Mouse (Mus musculus): Measurements from ENCODE around the gene Myo1f.
A peak's percentile ranks its signal among the peaks of the same experiment; 100 is the strongest.

The Myo1f gene

DNA sequence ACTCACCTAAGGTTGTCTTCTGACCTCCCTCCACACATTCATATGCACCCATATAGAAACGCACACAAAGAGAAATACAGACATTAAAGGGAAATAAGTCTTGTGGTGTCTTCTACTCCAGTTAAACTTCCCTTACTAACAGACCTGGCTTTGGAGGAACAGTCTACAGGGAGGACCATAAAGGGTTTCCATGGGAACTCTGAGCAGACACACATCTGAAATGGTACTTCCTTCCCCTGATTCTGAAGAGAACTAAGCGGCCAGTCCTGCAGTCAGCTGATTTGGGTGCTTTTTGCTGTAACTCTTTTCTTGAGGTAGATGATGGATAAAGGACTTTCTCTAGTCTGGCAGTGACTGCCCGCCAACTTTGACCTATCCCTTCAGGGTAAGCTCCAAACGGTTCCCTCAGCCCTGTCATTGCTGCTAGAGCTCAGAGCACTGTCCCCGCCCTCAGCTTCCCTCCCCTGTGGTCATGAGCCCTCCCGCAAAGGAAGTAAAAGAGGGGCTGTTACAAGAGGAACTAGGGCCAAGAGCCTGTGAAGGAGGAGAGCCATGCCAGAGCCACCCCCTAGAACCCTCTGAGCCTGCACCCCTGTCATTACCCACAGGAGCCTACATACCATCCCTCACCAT, at the start of gene Myo1f:
Myo1f (plus strand) TSS at position 485 of the 633 bp plus-strand sequence.
- DNase-seq = peak; percentile 37

DNA sequence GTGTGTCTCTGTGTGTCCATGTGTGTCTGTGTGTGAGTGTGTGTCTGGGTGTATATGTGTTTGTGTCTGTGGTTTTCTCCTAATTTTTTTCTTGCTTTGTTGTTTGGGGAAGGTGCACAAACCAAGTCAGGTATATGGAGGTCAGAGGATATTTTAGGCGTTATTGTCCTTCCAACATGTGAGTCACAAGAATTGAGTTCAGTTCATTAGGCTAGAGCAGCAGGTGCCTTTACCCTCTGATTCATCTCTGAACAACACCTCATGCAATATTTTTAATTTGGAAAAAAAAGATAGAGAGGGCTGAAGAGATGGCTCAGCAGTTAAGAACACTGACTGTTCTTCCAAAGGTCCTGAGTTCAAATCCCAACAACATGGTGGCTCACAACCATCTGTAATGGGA, 47.1 kb upstream of the Myo1f start:
- no peak for DNase-seq

DNA sequence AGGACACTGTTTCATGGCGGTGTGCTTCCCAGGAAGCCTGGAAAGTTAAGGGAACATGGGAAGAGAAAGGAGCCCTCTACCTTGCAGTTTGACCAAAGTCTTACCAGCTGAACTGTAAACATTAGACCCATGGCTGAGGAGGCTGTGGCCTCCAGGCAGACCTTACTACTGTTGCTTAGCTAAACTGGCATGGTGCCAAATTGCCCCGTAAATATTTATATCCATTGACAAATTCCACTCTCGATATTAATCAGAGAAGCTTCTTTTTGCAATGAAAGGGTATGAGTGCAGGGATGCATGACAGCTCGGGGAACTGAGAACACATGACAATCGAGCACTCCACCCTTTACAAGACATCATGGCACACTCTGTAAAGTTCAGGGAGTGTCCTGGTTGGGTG, 45.3 kb upstream of the Myo1f start:
- DNase-seq = no peak

DNA sequence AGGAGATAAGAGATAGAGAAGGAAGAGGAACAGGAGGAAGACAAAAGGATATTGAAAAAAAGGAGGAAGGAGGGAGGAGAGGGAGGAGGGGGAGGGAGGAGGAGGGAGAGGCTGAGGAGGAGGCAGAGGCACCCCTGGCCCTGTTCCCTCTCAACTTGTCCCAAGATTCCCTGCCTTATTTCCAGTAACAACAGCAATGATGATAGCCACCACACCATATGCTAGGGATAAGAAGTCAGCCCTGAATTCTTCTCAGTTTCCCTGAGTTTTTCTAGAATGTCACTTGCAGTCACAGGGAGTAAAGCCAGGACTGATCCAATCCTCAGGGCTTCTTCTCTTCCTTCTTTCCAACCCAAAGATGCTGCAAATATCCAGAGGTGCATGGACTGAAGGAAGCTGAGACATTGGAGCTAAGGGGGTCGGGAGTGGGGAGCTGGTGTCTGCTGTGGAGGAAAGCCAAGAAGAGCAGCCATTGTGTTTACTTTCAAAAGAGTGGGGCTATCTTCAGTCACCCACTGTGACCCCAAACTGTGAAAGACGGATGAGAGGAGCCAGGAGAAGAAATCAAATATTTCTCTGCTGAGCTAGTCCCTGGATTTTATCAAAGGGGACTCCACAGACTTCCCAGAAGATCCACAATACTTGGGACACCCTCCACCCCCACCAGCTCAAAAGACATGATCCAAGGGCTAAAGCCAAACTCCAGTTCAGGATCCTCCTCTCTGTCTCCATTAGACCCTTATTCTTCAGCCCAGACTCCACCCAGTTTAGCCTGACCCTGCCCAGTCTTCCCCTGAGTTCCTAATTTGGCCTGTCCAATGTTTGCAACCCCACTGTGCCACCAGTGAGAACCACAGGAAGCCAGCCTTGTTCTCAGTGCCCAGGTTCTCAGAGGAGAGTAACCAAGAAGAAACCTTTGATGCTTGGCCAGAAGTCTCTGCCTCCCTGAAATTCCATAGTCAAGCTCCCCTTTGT, 42.8 kb upstream of the Myo1f start:
- DNase-seq = no peak

DNA sequence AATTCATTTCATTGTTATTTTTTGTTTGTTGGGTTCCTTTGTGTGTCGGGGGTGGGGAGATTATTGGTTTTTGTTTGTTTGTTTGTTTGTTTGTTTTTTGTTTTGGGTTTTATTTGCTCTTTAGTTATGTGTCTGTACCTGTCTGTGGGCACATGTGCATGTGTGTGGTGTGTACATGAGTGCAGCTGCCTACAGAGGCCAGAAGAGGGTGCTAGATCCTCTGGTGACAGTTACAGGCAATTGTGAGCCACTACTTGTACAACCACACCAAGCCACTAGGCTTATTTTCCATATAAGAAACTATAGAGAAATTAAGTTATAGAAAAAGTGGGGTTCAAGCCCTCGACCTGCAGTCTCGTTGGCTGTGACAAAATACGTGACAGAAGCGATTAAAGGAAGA, 41.6 kb upstream of the Myo1f start:
- DNase-seq = no peak

DNA sequence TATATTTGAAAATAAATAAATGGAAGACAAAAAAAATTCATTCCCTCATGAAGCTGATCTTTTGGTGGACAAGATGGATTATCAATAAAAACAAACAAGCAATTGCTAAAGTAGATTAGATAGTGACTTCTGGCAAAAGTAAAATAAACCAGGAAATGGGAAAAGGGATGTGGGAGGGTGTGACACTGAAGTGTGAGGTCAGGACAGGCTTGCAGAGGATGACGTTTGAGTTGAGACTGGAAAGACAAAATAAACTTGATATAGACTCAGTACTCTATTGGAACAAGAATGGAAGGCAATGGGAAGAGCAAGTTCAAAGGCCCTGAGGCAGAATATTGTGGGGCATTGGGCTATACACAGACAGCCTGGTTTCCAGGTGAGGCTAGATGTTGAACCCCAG, 35.1 kb upstream of the Myo1f start:
- no peak for DNase-seq

DNA sequence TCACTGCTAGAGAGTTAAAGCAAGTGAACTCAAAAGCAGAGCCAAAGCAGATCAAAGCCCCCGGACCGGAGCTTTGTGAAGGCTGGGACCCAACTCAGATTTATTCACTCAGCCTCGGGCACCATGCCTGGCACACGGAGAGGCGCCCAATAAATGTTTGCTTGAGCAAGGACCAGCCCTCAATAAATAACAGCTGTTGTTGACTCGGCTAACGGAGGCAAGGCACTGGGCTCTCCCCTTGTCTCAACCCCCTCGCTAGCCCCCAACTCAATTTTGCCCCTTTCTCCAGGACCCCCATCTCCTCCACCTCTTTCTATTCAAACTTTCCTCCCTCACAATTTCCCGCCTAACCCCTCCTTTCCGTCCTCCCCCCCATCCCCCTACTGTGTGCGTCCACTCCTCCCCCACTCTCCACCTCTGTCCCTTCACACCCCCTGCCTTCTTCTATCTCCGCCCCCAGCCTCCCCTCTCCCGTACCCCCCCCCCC, 32.0 kb upstream of the Myo1f start:
- no peak for DNase-seq

DNA sequence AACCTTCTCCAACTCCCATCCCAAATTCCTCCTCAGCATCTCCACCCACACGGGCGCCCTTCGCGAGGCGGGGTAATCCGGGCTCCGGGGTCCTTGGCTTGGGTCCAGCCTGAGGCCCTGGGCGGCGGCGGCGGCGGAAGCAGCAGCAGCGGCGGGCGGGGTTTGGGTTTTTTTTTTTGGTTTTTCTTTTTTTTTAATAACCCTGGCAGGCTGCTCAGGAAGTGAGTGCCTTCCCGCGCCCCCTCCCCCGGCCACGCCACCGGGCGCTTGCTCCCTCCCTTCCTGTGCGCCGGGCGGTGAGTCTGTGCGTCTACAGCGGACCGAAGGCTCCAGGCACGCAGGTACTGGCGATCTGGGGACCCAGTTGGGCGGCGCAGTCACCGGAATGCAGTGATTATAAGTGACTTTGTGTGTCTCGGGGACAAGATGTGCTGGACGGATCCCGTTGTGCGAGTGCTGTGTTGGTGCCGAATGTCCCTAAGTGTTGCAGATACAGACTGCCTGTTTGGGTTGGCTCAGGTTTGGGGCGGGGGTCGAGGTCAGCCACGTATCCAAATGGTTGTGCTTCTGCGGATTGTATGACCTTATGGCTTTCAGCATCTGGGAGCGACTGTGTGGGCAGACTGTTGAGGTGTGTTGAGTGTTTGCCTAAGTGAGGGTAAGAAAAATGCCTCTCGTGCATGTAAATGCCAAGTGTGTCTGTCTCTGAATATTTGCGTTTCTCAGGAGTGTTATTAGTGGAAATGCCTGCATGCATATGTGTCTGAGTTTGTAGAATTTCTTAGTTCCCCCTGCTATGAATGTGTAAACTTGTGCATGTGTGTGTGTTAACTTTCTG, 31.4 kb upstream of the Myo1f start, which contains the start of gene Adamts10:
Adamts10 (plus strand) TSS at position 287 of the 838 bp plus-strand sequence.
- peak; percentile 71 for DNase-seq

DNA sequence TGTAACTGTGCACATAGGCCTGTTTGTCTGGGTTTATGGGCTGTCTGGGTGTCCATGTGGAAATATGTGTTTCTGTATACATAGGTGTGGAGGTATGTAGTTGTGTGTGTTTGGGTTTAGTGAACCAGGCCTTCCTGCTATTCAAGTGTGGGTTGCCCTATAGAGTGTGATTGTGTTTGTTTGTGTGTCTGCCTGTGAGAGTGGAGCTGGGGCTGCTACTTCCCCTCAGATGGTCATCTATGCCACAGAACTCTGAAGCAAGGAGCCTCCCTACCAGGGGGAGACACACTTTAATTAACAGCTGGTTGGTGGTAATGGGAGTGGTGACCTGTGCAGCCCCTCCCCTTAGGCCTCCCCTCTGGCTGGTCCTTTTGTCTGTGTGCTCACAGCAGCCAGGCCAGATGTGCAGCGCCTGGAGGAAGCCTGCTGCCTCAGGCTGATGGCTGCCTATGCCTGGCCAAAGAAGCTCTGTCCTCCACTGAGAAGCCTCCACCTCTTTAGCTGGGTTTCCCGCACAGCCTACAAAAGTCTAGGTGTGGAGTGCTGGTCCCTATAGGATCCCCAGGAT, 30.6 kb upstream of the Myo1f start:
- DNase-seq = peak; percentile 23

DNA sequence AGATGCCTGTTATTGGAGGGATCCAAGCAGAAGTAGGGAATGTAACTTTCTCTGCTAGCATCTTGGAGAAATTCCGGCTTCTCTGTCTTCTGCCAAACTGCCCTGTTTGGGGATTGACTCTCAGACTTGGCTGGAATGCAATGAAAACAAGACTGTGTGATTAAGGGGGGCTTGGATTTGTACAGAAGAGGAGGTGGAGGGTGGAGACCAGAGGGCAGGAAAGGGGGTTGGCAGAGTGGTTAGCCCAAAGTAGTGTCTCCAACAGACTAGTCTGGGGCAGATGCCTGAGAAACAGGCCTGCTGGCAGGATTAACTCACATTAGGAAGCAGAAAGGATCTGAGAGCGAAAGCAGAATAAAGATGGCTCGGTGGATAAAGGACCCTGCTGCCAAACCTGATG, 29.0 kb upstream of the Myo1f start:
- no peak for DNase-seq

DNA sequence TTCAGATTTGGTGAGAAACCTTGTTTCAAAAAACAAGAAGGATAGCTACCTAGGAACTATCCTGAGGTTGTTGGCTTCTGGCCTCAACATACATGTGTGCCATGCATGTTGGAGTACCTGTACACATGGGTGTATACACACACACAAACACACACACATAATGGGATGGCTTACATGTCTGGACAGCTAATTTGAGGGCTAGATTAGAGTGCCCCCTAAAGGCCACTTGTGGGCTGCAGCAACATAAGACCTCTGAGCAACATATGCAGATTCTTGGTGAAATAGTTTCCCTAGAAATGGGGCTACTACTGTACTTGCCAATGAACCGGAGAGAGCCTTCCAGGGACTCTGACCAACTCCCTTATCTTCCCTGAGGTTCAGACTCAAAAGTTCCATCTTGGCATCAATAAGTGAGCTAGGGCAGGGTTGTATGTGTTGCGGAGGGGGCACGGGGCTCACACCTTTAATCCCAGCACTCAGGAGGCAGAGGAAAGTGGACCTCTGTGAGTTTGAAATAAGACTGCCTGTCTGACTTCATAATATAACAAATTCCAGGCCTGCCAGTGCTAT, 16.3 kb upstream of the Myo1f start:
- DNase-seq = peak; percentile 42

DNA sequence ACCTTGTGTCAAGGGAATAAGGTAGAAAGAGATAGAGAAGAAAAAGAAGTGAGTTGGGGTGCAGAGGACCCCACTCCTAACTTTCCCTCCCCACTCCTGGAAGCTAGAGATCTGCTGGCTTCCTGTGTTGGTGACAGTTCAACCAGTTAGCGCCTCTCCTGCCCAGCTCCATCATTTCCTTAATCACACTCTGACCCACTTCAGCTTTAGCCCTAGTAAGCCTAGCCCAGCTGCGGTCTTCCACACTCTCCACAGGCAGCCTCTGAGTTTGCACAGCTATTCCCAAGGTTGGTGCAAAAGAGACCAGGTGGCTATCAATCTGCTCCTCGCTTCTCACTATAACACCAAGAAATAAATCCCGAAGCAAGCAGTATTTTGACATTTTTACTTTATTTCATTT, 15.6 kb upstream of the Myo1f start:
- DNase-seq = no peak

DNA sequence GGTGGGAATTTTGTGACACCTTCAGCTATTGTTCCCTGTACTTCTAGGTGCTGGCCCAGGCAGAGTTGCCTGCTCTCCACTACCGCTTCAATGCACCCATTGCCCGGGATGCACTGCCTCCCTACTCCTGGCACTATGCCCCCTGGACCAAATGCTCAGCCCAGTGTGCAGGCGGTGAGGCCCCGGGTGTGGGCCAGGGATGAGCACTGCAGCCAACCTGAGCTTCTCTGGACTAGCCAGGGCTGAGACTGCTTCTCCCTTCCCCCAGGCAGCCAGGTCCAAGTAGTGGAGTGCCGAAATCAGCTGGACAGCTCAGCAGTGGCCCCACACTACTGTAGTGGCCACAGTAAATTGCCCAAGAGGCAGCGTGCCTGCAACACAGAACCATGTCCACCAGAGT, 6.3 kb upstream of the Myo1f start:
- DNase-seq = no peak

DNA sequence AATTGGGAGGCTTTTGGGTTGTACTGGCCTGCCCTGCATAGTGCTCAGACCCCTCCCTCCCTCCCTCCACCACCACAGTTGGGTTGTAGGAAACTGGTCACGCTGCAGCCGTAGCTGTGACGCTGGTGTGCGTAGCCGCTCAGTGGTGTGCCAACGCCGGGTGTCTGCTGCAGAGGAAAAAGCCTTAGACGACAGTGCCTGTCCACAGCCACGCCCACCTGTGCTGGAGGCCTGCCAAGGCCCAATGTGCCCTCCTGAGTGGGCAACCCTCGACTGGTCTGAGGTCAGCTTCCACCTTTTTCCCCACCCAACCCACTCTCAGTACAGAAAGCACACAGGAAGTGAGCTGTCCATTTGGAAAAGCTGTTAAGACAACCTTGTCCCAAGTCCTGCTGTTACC, 5.1 kb upstream of the Myo1f start:
- no peak for DNase-seq

DNA sequence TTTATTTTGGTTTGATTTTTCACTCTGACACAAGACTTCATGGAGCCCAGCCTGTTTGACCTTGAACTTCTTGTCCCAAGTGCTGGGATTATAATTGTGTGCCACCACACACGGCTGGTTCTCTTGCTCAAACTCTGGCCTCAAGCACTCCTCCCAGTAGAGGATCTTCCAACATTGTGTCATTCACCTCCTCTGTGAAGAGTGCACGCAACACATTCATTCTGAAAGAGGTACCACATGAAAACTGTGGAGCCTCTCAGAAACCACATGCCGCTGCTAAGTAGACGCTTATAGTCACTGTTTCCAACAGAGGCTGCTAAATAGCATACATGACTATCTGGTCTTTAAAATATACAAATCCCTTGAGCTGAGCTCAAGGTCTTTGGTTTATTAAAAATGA, 3.4 kb upstream of the Myo1f start:
- DNase-seq = no peak

DNA sequence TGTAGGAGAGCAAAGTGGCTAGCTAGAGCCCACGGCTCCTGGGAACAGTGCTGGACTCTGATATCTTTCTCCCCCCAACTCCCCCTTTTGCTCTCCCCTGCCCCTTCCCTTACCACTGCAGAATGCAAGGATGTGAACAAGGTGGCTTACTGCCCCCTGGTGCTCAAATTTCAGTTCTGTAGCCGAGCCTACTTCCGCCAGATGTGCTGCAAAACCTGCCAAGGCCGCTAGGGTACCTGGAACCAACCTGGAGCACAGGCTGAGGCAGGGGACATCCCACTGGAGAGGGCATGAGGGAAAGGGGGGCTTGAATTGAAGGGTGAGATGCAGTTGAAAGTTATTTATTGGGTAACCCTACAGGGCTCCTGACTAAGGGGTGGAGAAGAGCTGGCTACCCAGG, 2.5 kb upstream of the Myo1f start:
- DNase-seq = peak; percentile 49

DNA sequence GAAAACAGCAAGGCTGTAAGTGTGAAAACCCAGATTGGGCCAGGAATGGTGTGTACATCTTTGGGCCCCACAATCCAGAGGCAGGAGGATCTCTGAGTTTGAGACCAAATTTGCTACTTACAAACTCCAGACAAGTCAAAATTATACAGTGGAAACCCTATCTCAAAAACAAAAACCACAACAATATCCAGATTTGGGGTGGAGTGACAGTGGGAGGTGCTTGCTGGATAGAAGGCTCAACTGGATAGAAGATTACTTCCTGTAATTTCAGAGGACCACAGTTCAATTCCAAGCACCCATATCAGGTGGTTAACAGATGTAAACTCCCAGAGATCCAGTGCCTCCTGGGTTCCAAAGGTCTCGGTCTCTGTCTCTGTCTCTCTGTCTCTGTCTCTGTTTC, 971 bp upstream of the Myo1f start:
- no peak for DNase-seq

DNA sequence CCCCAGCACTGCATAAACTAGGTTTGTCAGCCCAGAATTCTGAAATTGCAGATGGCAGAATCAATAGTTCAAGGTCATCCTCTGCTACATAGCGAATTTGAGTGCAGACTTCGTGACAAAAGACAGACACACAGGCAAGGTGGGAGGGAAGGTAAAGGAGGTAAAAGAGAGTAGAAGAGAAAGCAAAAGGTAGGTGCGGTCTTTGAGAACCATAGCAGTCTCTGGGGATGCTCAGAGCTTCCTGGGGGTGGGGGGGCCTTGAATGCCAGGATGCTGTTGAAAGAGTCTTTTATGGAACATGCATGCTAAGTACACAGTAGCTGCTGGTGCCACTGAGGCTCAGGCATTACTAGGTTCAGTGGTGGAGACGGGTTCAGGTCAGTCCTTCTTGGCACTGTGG, 2.4 kb downstream of the Myo1f start:
- DNase-seq = no peak

DNA sequence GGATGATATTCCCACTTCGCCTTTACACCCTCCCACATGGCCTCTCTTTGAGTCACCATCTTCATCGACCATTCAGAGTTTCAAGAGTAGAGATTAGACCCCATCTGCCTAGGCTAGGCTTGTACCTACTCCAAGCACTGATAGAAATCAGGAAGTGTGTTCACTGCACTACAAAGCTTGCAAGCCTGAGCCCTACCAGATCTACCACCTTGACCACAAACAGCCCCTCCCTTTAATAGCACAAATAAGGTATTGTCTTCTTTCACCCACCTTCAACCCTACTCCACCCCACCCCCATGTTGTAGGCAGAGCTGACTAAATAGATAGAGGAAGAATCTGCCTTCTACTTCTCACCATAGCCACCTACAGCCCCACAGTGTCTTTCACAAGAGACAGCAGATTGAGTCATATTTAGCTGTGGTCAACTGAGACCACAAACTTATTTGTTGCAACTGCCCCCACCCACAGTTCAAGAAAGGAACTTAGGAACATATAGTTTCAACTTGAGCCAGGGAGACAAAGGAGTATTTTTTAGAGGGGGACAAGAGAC, 8.1 kb downstream of the Myo1f start:
- DNase-seq = peak; percentile 6

DNA sequence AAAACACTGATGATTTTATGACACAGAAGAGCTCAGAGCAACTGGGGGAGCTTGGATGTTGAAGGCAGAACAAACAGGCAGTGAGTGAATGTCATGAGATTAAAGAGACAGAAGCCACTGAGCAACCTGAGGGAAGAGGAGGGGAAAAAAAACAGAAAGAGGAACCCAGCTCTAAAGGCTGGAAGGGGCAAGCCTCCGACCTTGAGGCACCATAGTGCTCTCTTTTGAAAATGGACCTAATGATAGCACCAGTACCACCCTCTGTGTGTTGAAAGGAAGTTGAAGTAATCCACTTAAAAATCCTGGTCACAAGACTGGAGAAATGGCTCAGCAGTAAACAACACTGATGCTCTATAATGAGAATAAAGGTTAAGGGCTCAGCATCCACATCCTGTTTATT, 9.1 kb downstream of the Myo1f start:
- DNase-seq = no peak

DNA sequence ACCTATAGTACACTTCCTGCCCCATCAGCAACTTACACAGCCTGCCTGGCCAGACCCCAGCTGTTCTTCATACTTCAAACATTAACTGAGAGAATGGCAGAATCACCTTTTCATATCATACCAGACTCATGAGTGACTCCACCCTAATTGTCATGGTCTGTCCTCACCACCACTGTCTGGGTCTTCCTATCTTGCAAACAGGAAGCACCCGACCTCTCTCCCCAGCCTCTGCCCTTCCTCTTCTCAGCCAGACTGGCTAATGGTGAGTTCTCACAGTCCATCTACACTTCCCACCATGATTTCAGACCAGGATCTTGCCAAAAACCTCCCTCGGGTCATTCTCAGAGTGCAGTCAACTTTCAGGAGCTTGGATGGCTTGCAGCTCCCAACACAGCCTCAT, 10.7 kb downstream of the Myo1f start:
- peak; percentile 24 for DNase-seq

DNA sequence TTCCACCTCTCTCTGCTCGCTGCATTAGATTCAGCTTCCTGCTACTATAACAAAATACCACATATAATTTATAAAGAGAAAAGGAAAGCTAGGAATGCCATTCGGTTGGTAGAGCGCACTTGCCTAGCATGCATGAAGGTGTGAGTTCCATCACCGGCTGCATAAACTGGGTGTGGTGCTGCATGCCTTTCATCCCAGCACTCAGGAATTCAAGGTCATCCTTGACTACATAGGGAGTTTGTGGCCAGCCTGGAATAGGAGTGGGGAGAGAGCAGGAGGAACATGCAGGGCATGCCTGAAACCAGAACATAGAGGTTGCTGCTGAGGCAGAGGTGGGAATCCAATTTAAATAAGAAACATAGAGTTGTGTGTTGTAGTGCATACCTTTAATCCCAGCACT, 28.6 kb downstream of the Myo1f start:
- no peak for DNase-seq
